Mouse (Mus musculus): ENCODE measurements around the gene Aph1a.

- no peak for TF ChIP-seq CTCF (IDR thresholded peaks at IDR 0.05; ENCODE audit: insufficient read depth, low read length)
- TF ChIP-seq POLR2A (IDR thresholded peaks at IDR 0.05; ENCODE audit: borderline replicate concordance, extremely low read depth, low read depth, low read length), result no peak
These were observed 8.0 kb downstream of the Aph1a start for GRCm38 (mm10) chr3:95901616-95902372.

Measured in lung, adult 2 months (tissue).